Mouse (Mus musculus): ENCODE results near the gene Tbrg1. TPM values are rescaled to one million over a fixed set of nuclear protein-coding genes. Genes with fewer than 3 reads are reported as not detected.

Gene Tbrg1
- polyA plus RNA-seq, 1 experiment: 34.6 TPM

DNA sequence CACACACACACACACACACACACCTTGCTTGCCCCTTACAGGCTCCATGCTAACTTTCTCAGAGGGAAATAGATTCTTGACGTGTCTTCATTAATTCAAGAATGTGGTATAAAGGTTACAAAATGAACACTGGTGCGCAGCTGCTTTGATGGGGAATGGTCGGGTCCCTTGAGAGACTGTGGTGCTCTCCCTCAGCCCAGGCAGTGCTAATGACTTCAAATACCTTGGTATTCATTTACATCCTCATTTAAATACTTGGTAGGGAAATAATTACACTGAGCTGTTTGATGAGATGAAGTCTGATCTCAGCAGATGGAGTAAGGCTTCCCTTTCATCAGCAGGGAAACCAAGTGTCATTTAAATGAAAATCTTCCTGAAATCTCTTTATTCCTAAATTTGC, 32.0 kb downstream of the Tbrg1 start:
- Histone ChIP-seq H3K27me3 (replicated peaks; ENCODE audit: control insufficient read depth, insufficient read depth, low read length) (no peaks in the 10 kb centered on the region), H3K36me3 (ENCODE audit: control insufficient read depth, insufficient read depth, low read length) (peaks cover 2% of the 10 kb centered on the region), H3K27ac (ENCODE audit: insufficient read depth, low read depth, low read length) (no peak overlapping the region), H3K4me3 (ENCODE audit: insufficient read depth, low read depth, low read length) (no peak overlapping the region), H3K4me1 (ENCODE audit: control insufficient read depth, insufficient read depth, low read length) (no peaks in the 10 kb centered on the region)
- TF ChIP-seq POLR2A (IDR thresholded peaks at IDR 0.05; ENCODE audit: low read depth, low read length) (no peak), CTCF (conservative IDR thresholded peaks at IDR 0.05; ENCODE audit: insufficient read depth, insufficient read length, low read depth, low read length) (no peak)
- WGBS: 48% methylated on average over 3 of the region's 3 CpGs
- no peak for DNase-seq

DNA sequence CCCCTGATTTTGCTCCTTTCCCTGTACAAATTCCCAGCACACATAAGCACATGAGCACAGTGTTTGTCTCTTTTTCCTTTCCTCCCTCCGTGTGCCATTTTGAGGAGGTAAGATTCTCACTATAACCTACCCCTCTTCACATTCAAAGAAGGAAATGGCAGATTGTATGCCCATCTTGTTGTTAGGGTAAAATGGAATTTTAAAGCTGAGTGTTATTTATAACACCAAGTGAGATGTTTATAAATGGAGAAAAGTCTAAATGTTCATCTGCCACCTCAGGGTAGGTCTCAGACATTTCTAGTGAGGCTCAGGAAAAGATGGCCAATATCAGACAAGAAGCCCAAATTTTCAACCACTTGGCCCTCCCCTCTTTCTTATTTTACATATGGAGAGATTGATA, 32.6 kb downstream of the Tbrg1 start:
- WGBS: 81% methylated on average over 1 of the region's 1 CpGs
- H3K36me3 ChIP-seq (ENCODE audit: control insufficient read depth, insufficient read depth, low read length): peaks cover 2% of the 10 kb centered on the region
- no peaks in the 10 kb centered on the region for H3K4me1 ChIP-seq (ENCODE audit: control insufficient read depth, insufficient read depth, low read length)
- no peak overlapping the region for H3K4me3 ChIP-seq (ENCODE audit: insufficient read depth, low read depth, low read length)
- no peak overlapping the region for H3K27ac ChIP-seq (ENCODE audit: insufficient read depth, low read depth, low read length)
- TF ChIP-seq CTCF (conservative IDR thresholded peaks at IDR 0.05; ENCODE audit: insufficient read depth, insufficient read length, low read depth, low read length): no peak
- no peak for DNase-seq
- H3K27me3 ChIP-seq (replicated peaks; ENCODE audit: control insufficient read depth, insufficient read depth, low read length): no peaks in the 10 kb centered on the region

DNA sequence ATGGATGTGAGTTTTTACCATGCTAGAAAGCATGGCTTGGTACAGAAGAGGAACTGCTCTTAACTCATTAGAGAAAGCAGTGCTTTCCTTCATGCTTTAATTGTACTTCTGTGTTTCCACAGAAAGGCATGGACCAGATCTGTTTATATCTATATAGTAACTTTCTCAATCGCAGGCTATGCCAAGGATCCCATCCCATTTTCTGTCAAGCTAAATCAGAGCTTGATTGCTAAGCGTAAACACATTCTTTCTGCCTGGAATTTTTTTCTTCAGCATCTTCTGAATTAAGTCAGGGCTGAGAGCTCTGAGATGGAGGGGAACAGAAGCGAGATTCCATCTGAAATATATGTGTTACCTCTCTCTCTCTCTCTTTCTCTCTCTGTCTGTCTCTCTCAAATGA, 33.1 kb downstream of the Tbrg1 start:
- H3K36me3 ChIP-seq (ENCODE audit: control insufficient read depth, insufficient read depth, low read length): peaks cover 2% of the 10 kb centered on the region
- TF ChIP-seq POLR2A (IDR thresholded peaks at IDR 0.05; ENCODE audit: low read depth, low read length): no peak
- TF ChIP-seq CTCF (conservative IDR thresholded peaks at IDR 0.05; ENCODE audit: insufficient read depth, insufficient read length, low read depth, low read length): no peak
- WGBS: 96% methylated on average over 3 of the region's 3 CpGs

DNA sequence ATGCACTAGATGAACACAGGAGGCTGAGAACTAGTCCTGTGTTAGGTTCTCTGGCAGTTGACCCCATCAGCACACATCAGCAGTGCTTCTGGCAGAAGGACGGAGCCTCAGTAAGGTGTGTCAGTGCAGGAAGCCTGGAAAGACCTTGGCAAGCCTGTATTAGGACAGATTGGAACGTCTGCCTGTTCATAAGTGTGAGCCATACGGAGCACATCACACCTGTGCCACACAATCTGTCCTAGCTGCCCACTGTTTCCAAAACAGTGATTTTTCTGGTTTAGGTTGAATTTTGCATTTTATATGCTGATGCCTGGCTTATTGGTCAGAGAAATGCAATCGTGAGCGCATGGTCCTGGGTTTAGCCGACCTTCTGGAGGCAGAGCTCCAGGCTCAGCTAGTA, 35.8 kb downstream of the Tbrg1 start:
- 87% methylated on average over 6 of the region's 6 CpGs for WGBS
- TF ChIP-seq POLR2A (IDR thresholded peaks at IDR 0.05; ENCODE audit: low read depth, low read length) (no peak), CTCF (conservative IDR thresholded peaks at IDR 0.05; ENCODE audit: insufficient read depth, insufficient read length, low read depth, low read length) (no peak)
- peaks cover 2% of the 10 kb centered on the region for H3K36me3 ChIP-seq (ENCODE audit: control insufficient read depth, insufficient read depth, low read length)

More for the DNA sequence above, 33.1 kb downstream of the Tbrg1 start:
- no peak for DNase-seq
- Histone ChIP-seq H3K4me3 (ENCODE audit: insufficient read depth, low read depth, low read length) (no peak overlapping the region), H3K27ac (ENCODE audit: insufficient read depth, low read depth, low read length) (no peak overlapping the region), H3K4me1 (ENCODE audit: control insufficient read depth, insufficient read depth, low read length) (no peaks in the 10 kb centered on the region), H3K27me3 (replicated peaks; ENCODE audit: control insufficient read depth, insufficient read depth, low read length) (no peaks in the 10 kb centered on the region)

DNA sequence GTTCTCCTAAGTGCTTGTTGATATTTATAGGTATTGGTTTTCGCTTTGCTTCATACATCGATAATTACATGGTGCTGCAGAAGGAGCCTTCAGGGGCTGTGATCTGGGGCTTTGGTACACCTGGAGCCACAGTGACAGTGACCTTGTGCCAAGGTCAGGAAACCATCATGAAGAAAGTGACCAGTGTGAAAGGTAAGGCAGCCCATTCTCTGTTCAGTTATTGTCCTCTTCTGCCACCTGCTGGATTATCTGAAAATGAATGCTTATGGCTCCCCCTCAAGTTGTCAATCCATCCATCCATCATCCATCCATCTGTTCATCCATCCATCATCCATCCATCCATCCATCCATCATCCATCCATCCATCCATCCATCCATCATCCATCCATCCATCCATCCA, 40.3 kb downstream of the Tbrg1 start:
- H3K27ac ChIP-seq (ENCODE audit: insufficient read depth, low read depth, low read length): no peak overlapping the region
- H3K27me3 ChIP-seq (replicated peaks; ENCODE audit: control insufficient read depth, insufficient read depth, low read length): no peaks in the 10 kb centered on the region
- H3K4me1 ChIP-seq (ENCODE audit: control insufficient read depth, insufficient read depth, low read length): 0 out of 2 replicates have a peak, but pooled peaks cover 6% of the 10 kb centered on the region
- 57% methylated on average over 2 of the region's 2 CpGs for WGBS
- peak; percentile 66 for DNase-seq
- TF ChIP-seq POLR2A (IDR thresholded peaks at IDR 0.05; ENCODE audit: low read depth, low read length): no peak
- peak; percentile 53 for TF ChIP-seq CTCF (conservative IDR thresholded peaks at IDR 0.05; ENCODE audit: insufficient read depth, insufficient read length, low read depth, low read length)
- no peak overlapping the region for H3K4me3 ChIP-seq (ENCODE audit: insufficient read depth, low read depth, low read length)
- H3K36me3 ChIP-seq (ENCODE audit: control insufficient read depth, insufficient read depth, low read length): no peaks in the 10 kb centered on the region

More for the DNA sequence above, 35.8 kb downstream of the Tbrg1 start:
- no peak for DNase-seq
- H3K27me3 ChIP-seq (replicated peaks; ENCODE audit: control insufficient read depth, insufficient read depth, low read length): no peaks in the 10 kb centered on the region
- H3K27ac ChIP-seq (ENCODE audit: insufficient read depth, low read depth, low read length): no peak overlapping the region
- H3K4me1 ChIP-seq (ENCODE audit: control insufficient read depth, insufficient read depth, low read length): no peaks in the 10 kb centered on the region
- H3K4me3 ChIP-seq (ENCODE audit: insufficient read depth, low read depth, low read length): no peak overlapping the region

DNA sequence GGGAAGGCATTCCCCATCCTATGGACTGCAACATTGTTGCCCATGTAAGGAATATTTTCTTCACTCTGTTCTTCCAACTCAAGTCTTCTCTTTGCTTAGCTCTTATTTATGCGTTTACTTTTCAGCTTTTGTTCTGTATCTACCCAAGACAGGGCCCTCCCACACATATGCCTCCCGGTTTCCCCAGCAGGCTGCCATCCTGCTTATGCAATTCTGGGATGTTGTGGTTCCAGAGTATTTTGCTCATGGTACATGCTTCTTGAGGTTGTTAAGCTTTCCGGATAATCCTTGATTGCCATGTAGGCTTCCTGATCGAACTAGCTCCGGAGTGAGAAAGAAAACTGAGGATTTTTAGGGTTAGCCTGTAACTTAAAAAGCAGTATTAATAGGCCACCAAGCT, 41.9 kb downstream of the Tbrg1 start:
- no peak overlapping the region for H3K27ac ChIP-seq (ENCODE audit: insufficient read depth, low read depth, low read length)
- 85% methylated on average over 5 of the region's 5 CpGs for WGBS
- no peaks in the 10 kb centered on the region for H3K36me3 ChIP-seq (ENCODE audit: control insufficient read depth, insufficient read depth, low read length)
- TF ChIP-seq CTCF (conservative IDR thresholded peaks at IDR 0.05; ENCODE audit: insufficient read depth, insufficient read length, low read depth, low read length) (no peak), POLR2A (IDR thresholded peaks at IDR 0.05; ENCODE audit: low read depth, low read length) (no peak)
- H3K4me3 ChIP-seq (ENCODE audit: insufficient read depth, low read depth, low read length): no peak overlapping the region
- DNase-seq: no peak
- 0 out of 2 replicates have a peak, but pooled peaks cover 6% of the 10 kb centered on the region for H3K4me1 ChIP-seq (ENCODE audit: control insufficient read depth, insufficient read depth, low read length)
- no peaks in the 10 kb centered on the region for H3K27me3 ChIP-seq (replicated peaks; ENCODE audit: control insufficient read depth, insufficient read depth, low read length)

DNA sequence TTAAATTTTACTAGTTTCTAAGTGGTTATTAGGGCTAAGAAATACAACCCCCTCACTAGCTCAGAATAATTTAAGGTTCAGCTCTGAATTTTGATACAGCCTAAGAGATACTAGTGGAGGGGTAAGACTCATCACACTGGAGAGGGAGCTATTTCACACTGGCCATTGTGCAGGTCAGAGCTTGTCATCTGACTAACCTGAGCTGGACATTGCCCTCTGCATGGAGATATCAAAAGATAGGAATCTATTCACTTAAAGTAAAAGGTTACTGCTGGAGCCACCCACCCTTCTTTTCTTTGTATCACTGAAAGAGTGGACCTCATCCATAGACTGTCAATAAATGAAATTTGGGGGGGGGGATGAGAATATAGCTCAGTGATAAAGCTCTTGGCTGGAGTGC, 42.8 kb downstream of the Tbrg1 start:
- Histone ChIP-seq H3K4me1 (ENCODE audit: control insufficient read depth, insufficient read depth, low read length) (0 out of 2 replicates have a peak, but pooled peaks cover 6% of the 10 kb centered on the region), H3K4me3 (ENCODE audit: insufficient read depth, low read depth, low read length) (no peak overlapping the region), H3K27ac (ENCODE audit: insufficient read depth, low read depth, low read length) (no peak overlapping the region), H3K27me3 (replicated peaks; ENCODE audit: control insufficient read depth, insufficient read depth, low read length) (no peaks in the 10 kb centered on the region), H3K36me3 (ENCODE audit: control insufficient read depth, insufficient read depth, low read length) (no peaks in the 10 kb centered on the region)
- TF ChIP-seq CTCF (conservative IDR thresholded peaks at IDR 0.05; ENCODE audit: insufficient read depth, insufficient read length, low read depth, low read length) (no peak), POLR2A (IDR thresholded peaks at IDR 0.05; ENCODE audit: low read depth, low read length) (no peak)
- DNase-seq: no peak

DNA sequence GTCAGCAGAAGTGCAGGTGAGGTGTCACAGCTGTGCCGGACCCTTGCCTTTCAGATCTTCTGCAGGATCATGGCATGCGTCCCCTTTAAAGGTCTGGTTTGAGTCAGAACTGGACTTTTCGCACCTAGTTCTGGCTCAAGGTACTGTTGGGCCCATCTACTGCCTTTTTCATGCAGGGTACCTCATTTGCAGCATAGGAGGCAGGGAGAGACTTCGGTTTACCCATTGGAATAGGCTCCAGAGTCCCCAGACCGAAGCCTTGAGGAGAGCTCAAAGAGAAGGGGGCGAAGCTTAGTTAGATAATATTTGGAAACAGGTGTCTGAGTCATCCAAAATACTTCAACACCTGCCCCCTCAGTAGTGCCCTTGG, 43.2 kb downstream of the Tbrg1 start:
- Histone ChIP-seq H3K27ac (ENCODE audit: insufficient read depth, low read depth, low read length) (peak overlapping the region; percentile 36; the same call in 1 of the 2 replicates), H3K4me1 (ENCODE audit: control insufficient read depth, insufficient read depth, low read length) (0 out of 2 replicates have a peak, but pooled peaks cover 6% of the 10 kb centered on the region), H3K27me3 (replicated peaks; ENCODE audit: control insufficient read depth, insufficient read depth, low read length) (no peaks in the 10 kb centered on the region), H3K36me3 (ENCODE audit: control insufficient read depth, insufficient read depth, low read length) (no peaks in the 10 kb centered on the region), H3K4me3 (ENCODE audit: insufficient read depth, low read depth, low read length) (peak overlapping the region; percentile 58)
- TF ChIP-seq POLR2A (IDR thresholded peaks at IDR 0.05; ENCODE audit: low read depth, low read length): no peak
- no peak for TF ChIP-seq CTCF (conservative IDR thresholded peaks at IDR 0.05; ENCODE audit: insufficient read depth, insufficient read length, low read depth, low read length)
- 21% methylated on average over 6 of the region's 6 CpGs for WGBS
- no peak for DNase-seq

Measured in kidney, adult 2 months (tissue).